Mouse (Mus musculus) cerebral cortex, adult 2 months (tissue): ENCODE measurements around the gene Ercc5.

Source experiments
- WGBS: fragments of 180-500 bp; shearing (Covaris S2); methylation state at CpG from one replicate; pipeline ENCODE4 v1.1.7; 2018; 5-methylcytosine and 5-hydroxymethylcytosine counted together

The Ercc5 gene

DNA sequence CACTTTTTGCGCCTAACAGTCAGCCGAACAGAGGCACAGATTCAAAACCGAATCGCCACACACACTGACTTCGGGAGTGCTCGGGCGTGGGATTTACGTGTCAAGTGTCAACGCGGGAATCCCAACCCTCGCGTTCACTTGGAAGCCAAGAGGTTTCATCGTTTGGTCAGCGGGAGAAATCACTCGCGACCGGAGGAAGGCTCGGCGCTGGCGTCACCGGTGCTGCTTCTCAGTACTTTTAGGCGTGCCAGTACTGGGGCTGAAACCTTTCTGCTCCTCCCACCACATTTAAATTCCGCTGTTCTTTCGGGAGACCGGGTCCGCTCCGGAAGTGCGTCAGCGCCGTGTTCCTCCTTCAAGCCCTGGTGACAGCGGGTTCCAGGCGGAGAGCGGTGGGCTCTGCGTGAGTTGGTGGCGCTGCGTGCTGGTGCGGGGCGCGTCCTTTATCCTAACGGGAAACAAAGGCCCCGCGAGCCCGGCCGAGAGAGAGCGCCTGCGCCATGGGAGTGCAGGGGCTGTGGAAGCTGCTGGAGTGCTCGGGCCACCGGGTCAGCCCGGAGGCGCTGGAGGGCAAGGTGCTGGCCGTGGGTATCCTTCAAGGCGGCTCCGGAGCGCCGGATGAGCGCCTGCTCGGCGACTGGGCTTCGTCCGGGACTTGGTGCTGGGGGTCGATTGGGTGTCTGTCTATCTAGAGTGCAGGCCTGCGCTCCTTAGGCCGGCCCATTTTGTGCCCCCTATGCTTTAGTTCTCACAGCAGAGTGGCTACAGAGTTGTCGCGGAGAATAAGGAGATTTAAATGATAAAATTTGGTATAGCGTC is at the start of gene Ercc5:
Ercc5 (plus strand) TSS at position 182 of the 819 bp plus-strand sequence.
- WGBS, result under 1% methylated on average over 66 of the region's 66 CpGs

DNA sequence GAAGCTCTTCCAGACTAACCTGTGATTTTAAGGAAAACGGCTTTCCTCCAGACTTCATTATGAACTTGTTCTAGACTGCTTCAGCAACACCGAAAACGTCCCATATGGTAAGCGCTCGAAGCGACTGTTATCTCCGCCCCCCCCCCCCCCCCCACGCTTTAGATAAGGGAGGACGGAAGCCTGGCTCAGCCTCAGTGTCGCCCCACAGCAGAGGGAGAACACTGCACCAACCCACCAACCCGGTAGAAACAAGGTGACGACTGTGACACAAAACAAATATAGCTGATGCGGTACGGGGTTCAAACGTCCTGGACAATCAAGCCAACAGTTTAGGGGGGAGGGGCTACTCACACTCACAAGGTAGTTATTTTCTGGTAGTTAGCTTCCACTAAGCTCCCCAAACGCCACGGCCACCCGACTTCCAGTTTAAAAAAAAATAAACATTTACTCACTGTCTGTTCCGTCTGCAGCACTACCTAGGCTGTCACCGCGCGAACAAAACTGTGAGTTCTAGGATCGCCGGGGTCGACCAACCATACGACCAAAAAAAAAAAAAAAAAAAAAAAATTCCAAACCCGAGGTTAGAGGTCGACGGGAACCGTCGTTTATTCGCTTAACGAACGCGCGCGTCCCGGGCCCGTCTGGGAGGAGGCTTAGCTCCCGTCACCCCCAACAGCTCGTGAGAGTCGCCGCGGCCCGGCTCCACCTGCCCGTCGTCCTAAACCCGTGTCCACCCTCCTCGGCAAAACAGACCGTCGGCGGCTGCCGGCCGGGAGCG is 45.9 kb upstream of the Ercc5 start:
- WGBS, result under 1% methylated on average over 55 of the region's 55 CpGs

DNA sequence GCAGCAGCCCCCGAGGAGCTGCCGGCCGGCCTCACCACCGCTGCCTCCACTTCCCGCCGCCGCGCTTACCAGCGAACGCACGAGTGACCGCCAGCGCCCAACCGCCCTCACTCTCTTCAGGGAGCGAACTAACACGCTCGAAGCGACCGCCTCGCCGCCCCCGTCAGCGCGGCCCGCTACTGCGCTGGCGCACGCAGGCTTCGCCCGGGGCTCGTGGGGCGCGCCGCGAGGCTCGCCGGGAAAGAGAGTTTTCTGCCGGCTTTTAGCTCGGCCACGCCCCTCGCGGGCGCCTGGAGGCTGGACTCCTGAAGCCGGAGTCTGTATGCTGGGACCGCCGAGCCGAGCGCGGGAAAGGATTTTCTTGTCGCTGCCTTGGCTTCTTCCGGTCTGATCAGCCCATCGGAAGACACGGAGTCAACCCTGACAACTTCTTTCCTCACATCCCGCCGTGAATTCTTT is 45.3 kb upstream of the Ercc5 start, which contains the start of gene Tex30:
Tex30 (minus strand) TSS at position 183 of the 459 bp plus-strand sequence.
- WGBS, result under 1% methylated on average over 55 of the region's 55 CpGs

DNA sequence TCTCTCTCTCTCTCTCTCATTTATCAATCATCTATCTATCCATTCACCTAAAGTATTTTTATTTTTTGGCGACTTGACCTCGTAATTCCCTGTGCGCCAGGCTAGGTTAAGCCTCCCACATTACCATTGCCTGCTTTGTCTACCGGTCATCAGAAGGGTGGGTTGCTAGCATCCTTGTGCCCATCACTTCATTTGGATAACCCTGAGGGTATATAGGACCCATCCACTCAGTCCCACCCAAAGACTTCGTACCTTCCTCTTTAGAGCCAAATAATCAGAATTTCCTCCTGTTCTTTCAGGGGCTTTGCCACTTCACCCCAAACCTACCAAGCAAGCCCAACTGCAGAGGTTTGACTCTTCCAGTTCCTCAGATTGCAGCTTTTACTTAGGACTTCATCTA is 44.6 kb upstream of the Ercc5 start:
- WGBS, result 20% methylated on average over 5 of the region's 5 CpGs

DNA sequence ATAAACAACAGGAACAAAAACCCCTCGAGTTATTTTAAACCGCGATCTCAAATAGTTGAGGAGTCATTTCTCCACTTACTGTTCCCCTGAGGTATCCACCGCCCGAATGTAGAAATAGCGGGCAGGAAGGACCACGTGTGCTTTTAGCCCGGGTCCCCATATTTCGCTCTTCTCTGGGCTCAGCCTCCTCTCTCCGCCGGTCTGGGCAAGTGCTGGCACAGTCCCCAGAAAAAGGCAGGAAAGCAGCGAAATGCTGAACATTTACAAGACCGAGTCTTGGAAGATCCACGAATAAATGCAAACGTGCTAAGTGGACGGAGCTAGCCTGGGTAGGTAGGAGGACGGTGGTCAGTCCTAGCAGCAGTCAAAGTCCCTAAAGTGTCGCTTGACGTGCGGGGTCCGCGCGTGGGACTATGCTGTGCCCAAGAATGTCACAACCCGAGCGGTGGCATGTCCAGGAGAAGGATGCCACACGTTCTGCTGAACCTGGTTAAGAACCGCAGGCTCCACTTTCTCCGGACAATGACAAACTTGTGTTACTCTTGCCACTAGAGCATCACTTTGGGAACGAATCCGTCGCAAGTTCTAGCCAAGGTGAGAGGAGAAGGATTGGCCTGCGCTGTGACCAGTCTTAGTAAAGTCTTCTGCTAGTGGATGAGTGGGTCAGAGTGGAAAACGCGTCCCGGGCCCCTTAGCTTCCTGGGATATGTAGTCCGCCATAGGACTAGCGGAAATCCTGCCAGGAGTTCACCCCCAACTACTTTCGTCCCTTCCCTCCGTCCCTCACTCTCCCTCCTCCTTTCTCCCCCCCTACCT is 29.1 kb upstream of the Ercc5 start, which contains the start of the genes Kdelc1 and Bivm:
Kdelc1 (minus strand) TSS at position 570 of the 816 bp plus-strand sequence.
Bivm (plus strand) TSS at position 719 of the 816 bp plus-strand sequence.
- under 1% methylated on average over 39 of the region's 39 CpGs for WGBS

DNA sequence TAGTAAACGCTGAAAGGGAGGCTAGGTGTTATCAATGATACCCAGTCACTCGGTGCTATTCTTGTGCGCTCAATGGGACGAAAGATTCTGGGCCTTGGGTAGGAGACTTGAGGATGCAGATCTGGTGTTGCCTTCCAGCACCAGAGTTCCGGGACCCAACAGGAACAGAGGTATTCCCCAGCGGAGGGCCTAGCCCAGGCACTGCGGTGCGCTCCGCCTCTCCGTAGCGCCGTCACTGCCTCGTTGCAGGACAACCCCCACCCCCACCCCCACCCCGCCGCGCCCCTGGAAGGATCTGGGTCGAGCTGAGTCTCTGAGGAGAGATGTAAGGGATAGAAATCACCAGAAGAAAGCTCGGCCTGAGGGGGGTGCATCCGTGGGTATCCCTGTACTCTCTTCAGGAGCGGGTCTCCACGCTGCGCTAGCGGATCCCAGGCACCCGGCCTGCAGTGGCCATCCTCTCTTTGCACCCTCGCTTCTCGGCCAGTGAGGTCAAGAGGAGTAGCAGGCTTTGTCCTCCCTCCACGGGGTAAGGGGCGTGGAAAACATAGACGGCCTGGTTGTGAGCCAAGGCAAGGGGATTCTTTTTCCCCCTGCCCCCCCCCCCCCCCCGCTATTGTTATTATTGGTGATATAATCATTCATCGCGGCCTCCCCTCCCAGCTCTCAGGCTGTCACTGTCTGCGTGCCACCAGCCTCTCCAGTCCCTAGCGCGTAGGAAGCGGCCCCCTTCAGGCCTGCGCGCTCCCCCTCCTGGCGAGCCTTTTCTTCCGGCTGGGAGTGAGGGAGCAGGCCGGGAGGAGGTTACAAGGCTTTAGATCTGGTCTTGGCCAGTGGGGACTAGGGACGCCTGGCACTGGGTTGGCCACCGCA is 28.1 kb upstream of the Ercc5 start:
- WGBS, result under 1% methylated on average over 42 of the region's 43 CpGs

DNA sequence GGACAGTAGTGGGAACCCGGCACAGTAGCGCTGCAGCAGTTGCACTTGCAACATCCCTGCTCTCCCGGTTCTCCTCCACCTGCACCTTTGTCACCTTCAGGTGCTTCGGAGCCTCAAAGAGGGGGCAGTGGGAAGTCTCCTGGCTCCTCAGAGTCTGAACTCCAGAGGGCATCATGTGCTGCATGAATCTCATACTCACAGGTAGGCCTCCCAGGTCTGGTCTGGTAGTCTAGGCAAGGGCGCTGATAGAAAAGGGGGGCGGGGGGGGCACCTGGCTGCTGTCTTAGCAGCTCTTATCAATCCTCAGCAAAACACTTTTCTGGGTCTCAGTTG is 27.5 kb upstream of the Ercc5 start:
- whole genome bisulfite sequencing, result 6% methylated on average over 6 of the region's 6 CpGs

DNA sequence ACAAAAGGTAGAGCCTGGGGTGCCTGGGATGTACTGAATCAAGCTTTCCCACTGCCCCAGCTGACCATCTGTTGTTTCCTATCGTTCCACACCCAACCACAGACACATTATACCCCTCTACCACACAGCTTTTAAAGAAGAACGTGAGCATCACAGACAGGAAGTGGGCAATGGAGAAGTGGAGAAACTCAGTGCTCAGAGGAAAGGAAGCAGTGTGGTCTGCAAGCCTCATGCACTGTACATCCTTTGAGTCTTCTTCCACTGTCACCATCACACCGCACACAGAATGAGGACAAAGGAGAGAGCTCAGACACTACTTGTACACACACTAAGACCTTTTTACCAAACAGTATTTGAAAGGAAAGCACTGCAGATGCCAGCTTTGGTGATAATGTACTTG is 25.3 kb upstream of the Ercc5 start:
- WGBS, result 47% methylated on average over 3 of the region's 3 CpGs

DNA sequence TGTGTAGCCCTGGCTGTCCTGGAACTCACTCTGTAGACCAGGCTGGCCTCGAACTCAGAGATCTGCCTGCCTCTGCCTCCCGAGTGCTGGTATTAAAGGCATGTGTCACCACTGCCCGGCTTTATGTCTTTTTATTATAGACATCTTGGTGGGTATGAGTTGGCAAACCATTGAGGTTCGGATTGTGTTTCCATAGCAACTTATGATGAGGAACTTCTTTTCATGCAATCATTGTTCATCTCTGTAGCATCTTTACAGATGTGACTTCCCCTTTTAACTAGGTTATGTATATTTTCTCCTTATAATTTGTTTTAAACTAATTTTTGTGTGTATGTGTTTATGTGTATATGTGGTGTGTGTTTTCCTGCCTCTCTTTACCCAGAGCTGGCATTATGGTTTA is 22.0 kb upstream of the Ercc5 start:
- 82% methylated on average over 4 of the region's 4 CpGs for WGBS

DNA sequence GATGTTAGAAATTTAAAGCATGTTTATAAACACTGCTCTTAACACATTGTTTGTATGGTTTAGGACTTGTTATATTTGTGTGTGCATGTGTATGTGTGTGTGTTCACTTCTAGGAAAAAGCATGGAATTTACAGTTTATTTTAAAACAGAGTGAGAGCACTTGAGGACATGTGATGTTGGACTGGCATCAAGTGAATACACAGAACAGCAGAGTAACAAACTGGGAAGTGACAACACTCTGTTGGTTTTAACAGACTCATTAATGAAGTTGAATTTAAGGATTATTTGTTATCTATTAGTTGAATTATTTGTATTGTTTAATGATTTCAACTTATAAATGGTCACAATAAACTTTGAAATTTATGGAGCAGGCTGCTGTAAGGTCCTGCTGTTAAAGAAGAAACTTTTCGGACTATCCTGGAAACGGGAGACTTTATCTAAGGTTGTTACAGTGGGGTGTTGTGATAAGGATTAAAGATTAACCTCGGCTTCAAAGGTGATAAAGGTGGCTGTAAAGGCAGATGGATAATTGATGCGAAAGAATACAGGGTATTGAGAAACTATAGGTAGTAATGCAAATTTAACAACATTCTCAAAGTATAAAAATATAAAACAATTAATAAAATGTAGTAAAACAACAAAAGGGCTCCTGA is 17.5 kb upstream of the Ercc5 start:
- WGBS, result 98% methylated on average over 4 of the region's 4 CpGs

DNA sequence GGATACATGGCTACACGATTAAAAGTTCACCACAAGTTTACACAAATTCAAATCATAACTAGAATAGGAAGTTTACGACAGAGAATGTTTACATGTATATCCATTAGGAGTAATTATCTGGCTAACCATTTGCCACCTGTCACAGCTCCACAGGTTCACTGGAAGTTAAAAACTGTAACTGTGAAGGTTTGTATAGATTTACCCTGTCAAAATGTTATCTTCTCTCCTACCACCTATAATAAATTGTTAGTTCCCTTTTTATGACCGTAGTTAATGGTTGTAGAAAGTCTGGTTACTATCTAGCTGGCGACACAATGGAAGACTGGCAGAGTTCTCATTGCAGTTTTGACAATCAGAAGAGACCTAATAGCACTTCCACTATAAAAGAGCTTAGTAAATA is 7.3 kb upstream of the Ercc5 start:
- WGBS, result 87% methylated on average over 4 of the region's 4 CpGs

DNA sequence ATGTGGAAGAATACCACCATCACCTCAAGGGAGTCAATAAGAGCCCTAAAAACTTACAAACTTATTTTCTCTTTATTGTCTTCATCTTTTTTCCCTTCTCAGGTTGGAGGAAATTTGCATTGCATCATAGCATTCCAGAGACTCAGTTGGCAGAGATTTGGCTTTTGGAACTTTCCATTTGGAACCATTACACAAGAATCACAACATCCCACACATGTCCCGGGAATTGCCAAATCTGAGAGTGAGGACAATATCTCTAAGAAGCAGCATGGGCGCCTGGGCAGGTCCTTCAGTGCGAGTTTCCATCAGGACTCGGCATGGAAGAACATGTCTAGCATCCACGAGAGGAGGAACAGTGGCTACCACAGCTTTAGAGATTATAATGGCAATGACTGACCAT is 4.8 kb upstream of the Ercc5 start:
- 64% methylated on average over 5 of the region's 5 CpGs for WGBS

DNA sequence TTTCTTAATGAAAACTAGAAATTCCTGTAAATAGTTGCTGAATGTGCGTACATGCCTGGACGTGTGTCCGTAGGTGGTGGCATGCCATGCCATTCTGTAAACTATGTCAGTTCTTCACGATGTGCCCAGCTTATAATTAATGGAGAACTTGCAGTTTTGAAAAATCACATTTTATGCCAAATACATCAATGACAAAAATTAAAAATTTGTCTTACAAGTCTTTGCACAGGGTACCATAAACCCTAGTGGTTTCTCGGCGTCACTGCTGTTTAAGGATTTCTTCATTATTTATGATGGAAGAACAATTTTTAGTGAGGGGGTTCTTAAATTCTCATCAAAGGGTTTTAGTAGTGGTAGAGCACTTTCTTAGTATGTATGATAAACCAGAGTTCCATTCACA is 1.2 kb downstream of the Ercc5 start:
- WGBS, result 9% methylated on average over 6 of the region's 6 CpGs

DNA sequence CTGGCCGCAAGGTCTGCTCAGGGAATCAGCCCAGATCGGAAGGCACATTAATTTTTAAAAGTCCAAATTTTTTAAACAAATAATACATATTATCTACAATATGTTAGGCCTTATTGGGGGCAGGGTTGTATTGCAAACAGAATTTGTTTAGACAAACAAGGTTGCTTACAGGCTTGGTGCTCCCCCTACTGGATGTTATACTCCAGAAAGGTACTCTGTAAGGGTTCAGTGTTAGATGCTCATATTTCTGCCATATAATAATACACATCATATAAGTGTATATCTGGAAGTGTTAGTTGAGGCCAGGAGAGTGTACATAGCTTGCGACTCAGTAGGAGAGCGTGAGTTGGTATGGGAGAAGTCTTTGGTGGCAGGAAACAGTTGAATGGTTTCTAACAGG is 7.7 kb downstream of the Ercc5 start:
- 92% methylated on average over 4 of the region's 4 CpGs for WGBS

DNA sequence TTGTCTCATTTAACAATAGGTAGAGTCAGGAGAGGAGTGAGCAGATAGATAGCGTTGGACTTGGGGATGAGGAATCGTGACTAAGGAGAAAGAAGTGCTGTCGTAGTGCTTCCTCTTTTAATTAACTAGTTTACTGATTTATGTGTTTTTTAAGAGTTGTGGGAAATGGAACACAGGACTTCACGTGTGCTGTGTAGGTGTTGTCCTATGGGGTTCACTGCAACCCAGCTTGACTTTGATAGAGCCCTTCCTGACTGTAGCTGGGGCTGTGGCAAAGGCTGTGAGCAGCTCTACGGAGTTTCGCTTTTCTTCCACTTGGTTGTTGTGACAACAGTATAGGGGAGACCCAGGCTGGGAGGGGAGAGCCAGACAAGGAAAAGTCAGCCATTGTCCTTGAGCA is 10.8 kb downstream of the Ercc5 start:
- 92% methylated on average over 6 of the region's 6 CpGs for WGBS

DNA sequence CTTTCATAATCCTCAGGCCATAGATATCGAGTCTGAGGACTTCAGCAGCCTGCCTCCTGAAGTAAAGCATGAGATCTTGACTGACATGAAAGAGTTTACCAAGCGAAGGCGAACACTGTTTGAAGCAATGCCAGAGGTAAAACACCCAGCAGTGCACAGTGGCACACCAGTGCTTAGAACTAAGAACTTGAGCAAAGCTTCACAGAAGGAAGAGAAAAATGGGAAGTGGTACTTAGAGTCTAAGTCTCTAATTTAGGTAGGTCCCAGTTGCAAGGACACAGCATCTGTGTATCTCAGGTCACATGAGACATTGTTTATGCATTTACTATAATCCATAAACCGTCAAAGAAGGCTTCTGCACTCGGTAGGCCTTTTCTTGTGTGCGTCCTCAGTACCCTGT is 14.3 kb downstream of the Ercc5 start:
- WGBS, result 94% methylated on average over 6 of the region's 6 CpGs

DNA sequence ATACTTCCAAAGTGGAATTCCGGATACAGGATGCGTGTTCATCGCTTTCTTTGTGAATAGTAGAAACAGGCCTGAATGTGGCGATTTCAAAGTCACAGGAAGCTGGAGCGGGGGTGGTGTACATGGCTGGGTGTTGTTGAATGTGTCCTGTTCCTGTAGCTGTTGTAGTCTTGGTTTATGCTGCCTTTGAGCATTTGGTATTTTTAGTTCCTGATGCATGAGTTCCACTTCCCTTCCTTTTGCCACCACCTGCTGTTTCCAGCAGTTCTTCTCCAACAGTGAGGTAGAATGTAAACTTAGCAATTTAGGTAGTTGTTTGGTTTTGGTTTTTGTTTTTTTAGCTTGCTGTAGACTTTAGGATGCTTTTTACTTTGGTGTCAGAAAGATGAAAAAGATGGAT is 14.8 kb downstream of the Ercc5 start:
- 76% methylated on average over 5 of the region's 5 CpGs for WGBS

DNA sequence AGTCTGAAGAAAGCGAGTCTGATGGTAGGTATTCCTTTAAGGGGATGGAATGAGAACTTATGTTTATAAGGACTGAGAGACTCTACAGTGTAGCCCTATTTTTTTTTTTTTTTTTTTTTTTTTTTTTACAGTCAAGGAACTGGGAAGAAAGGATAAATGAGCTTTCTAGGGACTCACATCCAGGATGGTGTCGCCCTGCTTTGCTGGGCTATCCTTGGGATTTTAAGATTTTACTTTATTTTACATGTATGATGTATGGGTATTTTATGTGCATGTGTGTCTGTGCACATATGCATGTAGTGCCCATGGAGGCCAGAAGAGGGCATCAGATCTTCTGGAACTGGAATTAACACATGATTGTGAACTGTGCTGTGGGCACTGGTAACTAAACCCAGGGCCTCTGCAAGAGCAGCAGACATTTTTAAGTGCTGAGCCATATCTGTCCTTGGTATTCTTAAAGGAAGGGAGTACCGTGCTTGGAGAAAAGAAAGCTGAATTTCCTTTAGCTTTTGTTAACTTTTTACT is 20.4 kb downstream of the Ercc5 start:
- WGBS, result 96% methylated on average over 3 of the region's 3 CpGs

DNA sequence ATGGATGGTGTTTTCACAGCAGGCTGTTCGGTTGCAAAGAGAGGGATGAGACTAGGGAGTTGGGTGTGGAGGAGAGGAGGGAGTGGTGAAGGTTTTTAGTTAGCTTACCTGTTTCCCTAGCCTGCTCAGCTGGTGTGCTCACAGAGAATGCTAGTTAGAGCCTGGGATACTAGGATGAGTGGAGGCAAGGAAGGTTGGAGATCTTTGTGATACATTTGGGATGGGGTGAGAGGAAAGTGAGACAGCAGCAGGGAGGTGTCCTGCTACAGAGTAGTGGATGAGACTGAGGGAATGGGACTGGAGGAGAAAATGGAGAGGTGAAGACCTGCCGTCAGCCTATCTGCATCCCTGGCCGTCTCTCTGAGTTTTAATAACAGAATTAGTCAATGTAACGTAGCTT is 25.1 kb downstream of the Ercc5 start:
- WGBS, result 97% methylated on average over 4 of the region's 4 CpGs

DNA sequence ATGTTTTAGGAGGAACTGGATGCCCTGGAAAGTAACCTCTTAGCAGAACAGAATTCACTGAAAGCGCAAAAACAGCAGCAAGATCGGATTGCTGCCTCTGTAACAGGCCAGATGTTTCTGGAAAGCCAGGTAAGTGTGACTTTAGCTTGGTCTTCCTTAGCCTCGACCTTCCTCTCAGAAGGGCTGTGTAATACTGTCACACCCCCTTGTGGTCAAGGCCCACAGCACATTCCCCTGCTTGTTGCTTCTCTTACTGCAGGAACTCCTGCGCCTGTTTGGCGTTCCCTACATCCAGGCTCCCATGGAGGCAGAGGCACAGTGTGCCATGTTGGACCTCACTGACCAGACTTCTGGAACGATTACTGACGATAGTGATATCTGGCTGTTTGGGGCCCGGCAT is 26.4 kb downstream of the Ercc5 start:
- WGBS, result 87% methylated on average over 8 of the region's 8 CpGs
